Mouse (Mus musculus) embryonic facial prominence, embryonic 13.5 days (tissue): ENCODE data around the gene Gnas. TPM values are rescaled to one million over a fixed set of nuclear protein-coding genes. Genes with fewer than 3 reads are reported as not detected.
A peak's percentile ranks its signal among the peaks of the same experiment; 100 is the strongest.
"Not testable (repeated sequence)": the region's sequence is repeated elsewhere in the genome, so short reads cannot be mapped to it uniquely, and the experiment has no call there.

Experiments used
- ATAC-seq: fragments of 200-750 bp; cut with Nextera tagmentation; 2 replicates; pipeline ENCODE4 v1.8.0; 2017; ENCODE audit warnings: low read depth; ENCODE audit not compliant: insufficient number of reproducible peaks, insufficient read depth, low FRiP score, low TSS enrichment
- H3K27ac ChIP-seq: fragments of 300-500 bp; sonication (generic); 2 replicates; pipeline ENCODE4 v1.5.1; 2015; ENCODE audit warnings: moderate library complexity, mild to moderate bottlenecking, inconsistent platforms
- H3K27me3 ChIP-seq: fragments of 300-500 bp; sonication (generic); 2 replicates; pipeline ENCODE4 v1.6.1; 2015; ENCODE audit warnings: mild to moderate bottlenecking, inconsistent platforms
- H3K36me3 ChIP-seq: fragments of 300-500 bp; sonication (generic); 2 replicates; pipeline ENCODE4 v1.6.1; 2015; ENCODE audit warnings: mild to moderate bottlenecking, inconsistent platforms
- H3K4me1 ChIP-seq: fragments of 300-500 bp; sonication (generic); 2 replicates; pipeline ENCODE4 v1.6.1; 2015; ENCODE audit warnings: inconsistent platforms
- H3K4me2 ChIP-seq: fragments of 300-500 bp; sonication (generic); 2 replicates; pipeline ENCODE4 v1.6.1; 2015; ENCODE audit warnings: moderate library complexity, mild to moderate bottlenecking, inconsistent platforms
- H3K4me3 ChIP-seq: fragments of 300-500 bp; sonication (generic); 2 replicates; pipeline ENCODE4 v1.5.1; 2015; ENCODE audit warnings: mild to moderate bottlenecking, inconsistent platforms
- H3K9ac ChIP-seq: fragments of 300-500 bp; sonication (generic); 2 replicates; pipeline ENCODE4 v1.6.1; 2015; ENCODE audit warnings: mild to moderate bottlenecking, inconsistent platforms
- H3K9me3 ChIP-seq: fragments of 300-500 bp; sonication (generic); 2 replicates; pipeline ENCODE4 v1.6.1; 2016; ENCODE audit warnings: inconsistent platforms
- WGBS: fragments of 180-500 bp; shearing (Covaris S2); methylation state at CpG from one replicate; pipeline ENCODE4 v1.1.7; 2015; ENCODE audit warnings: mixed read lengths; 5-methylcytosine and 5-hydroxymethylcytosine counted together
- polyA plus RNA-seq: library from polyadenylated mRNA; unstranded; fragments of >200 nt; fragmentation: Nextera tagmentation; extraction: Ambion mirVana; gene quantifications from 2 replicates; pipeline ENCODE4 v1.2.1, GENCODE M21; 2015

The Gnas gene
- polyA plus RNA-seq, 1 experiment from 2014 or later: 1,723 TPM

DNA sequence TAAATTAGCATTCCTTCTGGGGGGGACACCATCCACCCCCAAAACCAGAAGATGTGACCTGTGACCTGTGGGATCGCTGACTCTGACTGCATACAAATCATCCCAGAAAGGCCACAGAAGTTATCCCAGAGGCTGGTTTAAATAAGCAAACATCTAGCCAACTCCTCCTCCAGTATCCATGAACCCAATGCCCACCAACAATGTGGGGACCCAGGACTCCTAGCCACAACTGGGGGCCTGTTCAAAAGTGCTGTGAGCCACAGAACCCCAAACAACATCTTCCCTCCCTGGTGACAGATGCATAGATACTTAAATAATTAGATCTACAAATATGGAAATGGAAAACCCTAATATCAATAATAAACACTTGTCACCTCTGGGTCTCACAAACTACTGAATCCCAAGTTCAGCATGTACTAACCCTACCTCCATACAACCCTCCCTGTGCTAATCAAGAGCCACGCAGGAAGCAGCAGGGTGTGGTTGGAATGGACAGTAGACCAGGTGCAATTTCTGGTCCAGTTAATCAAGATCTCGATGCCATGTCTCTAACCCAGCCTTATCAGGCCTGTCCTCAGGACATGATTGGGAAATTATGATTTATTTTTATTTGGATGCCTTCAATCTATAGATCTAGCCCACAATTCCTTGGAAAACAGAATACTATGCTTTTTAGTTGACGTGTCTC, 56.9 kb downstream of the Gnas start:
- peaks cover 41% of the 10 kb centered on the region for H3K36me3 ChIP-seq
- ATAC-seq: no peak
- no peaks in the 10 kb centered on the region for H3K27me3 ChIP-seq
- H3K4me3 ChIP-seq: no peak overlapping the region
- H3K4me2 ChIP-seq: no peak overlapping the region
- H3K27ac ChIP-seq: no peak overlapping the region
- no peaks in the 10 kb centered on the region for H3K9me3 ChIP-seq
- peaks cover 91% of the 10 kb centered on the region for H3K4me1 ChIP-seq
- H3K9ac ChIP-seq: no peak overlapping the region
- 90% methylated on average over 4 of the region's 4 CpGs for WGBS

DNA sequence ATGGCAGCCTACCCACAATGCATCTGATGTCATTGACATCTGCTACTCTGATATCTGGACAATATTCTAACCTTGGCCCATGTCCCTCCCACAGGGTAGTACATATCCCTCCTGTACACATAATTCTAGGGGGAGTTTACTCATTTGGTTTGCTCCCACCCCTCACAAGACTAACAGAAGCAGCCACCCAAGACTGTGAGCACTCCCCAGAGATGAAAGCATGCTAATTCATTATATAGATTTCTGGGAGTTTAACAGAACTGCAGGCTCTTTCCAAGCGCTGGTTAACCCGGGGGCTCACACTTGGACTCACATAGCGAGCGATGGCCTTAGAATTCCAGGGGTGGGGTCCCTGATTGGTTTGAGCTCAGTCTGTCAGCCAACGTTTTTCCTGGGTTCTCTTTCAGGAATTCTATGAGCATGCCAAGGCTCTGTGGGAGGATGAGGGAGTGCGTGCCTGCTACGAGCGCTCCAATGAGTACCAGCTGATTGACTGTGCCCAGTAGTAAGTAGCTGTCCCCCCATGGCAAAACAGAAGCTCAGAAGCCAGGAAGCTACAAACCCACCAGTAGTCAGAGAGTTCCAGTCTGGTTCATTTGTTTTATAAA, 58.8 kb downstream of the Gnas start:
- H3K27ac ChIP-seq: peak overlapping the region; percentile 88
- no peaks in the 10 kb centered on the region for H3K27me3 ChIP-seq
- ATAC-seq: no peak
- H3K4me2 ChIP-seq: peak overlapping the region; percentile 44
- no peak overlapping the region for H3K9ac ChIP-seq
- H3K4me1 ChIP-seq: peaks cover 72% of the 10 kb centered on the region
- peaks cover 54% of the 10 kb centered on the region for H3K36me3 ChIP-seq
- 45% methylated on average over 8 of the region's 8 CpGs for WGBS
- no peak overlapping the region for H3K4me3 ChIP-seq
- no peaks in the 10 kb centered on the region for H3K9me3 ChIP-seq

DNA sequence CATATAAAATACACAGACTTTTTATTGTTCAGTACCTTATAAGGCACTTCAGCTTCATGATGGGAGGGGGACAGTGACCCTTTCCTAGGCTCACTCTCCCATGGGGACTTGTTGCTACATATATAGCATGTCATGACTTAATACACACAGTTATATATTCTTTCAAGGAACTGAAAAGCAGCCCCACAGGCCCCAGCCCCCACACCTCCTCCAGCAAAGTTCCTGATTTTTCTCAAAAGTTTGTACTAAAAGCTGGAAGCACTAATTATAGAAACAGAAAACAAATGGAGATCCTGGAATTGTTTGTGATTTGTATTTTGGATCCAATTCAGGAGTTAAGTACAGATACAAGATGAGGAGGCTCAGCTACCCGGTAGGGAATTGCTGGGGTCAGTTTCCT, 59.4 kb downstream of the Gnas start:
- H3K9me3 ChIP-seq: no peaks in the 10 kb centered on the region
- no peak for ATAC-seq
- H3K27me3 ChIP-seq: no peaks in the 10 kb centered on the region
- 37% methylated on average over 1 of the region's 1 CpGs for WGBS
- peak overlapping the region; percentile 88 for H3K27ac ChIP-seq
- peak overlapping the region; percentile 44 for H3K4me2 ChIP-seq
- H3K36me3 ChIP-seq: peaks cover 54% of the 10 kb centered on the region
- H3K4me1 ChIP-seq: peaks cover 66% of the 10 kb centered on the region
- H3K4me3 ChIP-seq: peak overlapping the region; percentile 12; the same call in 1 of the 2 replicates
- no peak overlapping the region for H3K9ac ChIP-seq

DNA sequence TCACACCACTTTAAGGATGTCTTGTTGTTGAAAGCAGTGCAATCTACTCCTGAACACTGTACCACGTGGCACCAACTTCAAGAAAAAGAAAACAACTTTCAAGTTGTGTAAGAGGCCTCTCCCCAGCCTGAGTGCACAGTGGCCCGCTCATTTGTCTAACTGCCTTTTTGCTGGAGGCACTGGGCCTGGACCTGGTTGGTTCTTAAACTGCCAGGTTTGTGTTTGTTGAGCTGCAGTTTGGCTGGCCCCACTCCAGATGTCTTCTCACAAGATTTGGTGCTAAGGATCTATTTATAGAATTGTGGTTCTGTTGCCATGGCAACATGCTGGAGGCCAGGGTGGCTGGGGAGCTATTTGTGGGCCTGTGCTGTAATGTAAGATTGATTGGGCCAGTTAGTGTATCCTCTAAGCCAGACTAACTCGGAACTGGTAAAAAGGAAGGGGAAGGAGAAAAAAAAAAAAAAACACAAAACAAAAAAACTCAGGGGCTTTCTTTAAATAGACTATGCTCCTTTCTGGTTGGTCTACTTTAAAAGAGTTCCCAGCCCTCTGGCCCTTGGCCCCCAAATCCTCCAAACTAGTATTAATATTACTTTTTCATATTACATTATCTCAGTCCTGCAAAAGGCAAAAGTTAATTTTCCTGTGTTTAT, 60.0 kb downstream of the Gnas start:
- Histone ChIP-seq H3K9me3 (no peaks in the 10 kb centered on the region), H3K27ac (peak overlapping the region; percentile 88), H3K4me2 (peak overlapping the region; percentile 44), H3K4me3 (peak overlapping the region; percentile 12; the same call in 1 of the 2 replicates), H3K27me3 (no peaks in the 10 kb centered on the region), H3K4me1 (peaks cover 60% of the 10 kb centered on the region), H3K9ac (no peak overlapping the region), H3K36me3 (peaks cover 54% of the 10 kb centered on the region)
- WGBS: 7% methylated on average over 3 of the region's 3 CpGs
- ATAC-seq: peak; percentile 77

DNA sequence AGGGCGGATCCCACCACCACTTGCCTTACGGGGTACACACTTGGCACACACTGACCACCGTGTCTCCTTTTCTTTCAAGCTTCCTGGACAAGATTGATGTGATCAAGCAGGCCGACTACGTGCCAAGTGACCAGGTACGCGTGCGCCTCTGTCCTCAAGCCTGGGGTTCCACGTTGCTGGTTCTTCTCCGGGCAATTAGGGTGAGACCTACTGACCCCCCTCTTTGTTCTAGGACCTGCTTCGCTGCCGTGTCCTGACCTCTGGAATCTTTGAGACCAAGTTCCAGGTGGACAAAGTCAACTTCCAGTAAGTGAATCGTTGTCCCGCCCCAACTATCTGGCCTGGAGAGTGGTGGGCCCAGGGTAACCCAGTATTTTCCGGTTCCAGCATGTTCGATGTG, 60.9 kb downstream of the Gnas start:
- H3K4me2 ChIP-seq: peak overlapping the region; percentile 44; the same call in 1 of the 2 replicates
- no peak for ATAC-seq
- H3K27me3 ChIP-seq: no peaks in the 10 kb centered on the region
- H3K9ac ChIP-seq: no peak overlapping the region
- peaks cover 51% of the 10 kb centered on the region for H3K4me1 ChIP-seq
- H3K27ac ChIP-seq: peak overlapping the region; percentile 88; the same call in 1 of the 2 replicates
- no peaks in the 10 kb centered on the region for H3K9me3 ChIP-seq
- WGBS: 97% methylated on average over 16 of the region's 16 CpGs
- H3K36me3 ChIP-seq: peaks cover 54% of the 10 kb centered on the region
- H3K4me3 ChIP-seq: no peak overlapping the region

DNA sequence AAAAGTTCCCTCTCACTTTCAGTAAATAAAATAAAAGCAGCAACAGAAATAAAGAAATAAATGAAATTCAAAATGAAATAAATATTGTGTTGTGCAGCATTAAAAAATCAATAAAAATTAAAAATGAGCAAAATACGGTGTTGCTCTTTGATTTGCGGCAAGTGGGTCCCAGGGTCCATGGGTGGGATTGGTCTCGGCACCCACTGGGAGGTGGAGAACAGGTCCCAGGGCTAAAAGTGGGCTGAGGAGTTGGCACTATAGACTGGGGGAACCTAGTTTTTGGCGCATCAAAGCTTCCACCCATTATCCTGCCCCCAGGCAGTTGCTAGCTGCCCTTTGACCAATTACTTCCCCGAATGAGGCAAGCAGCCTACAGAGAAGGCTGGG, 62.5 kb downstream of the Gnas start, which contains the start of gene Gm20721:
Gm20721 (minus strand) TSS at position 101 of the 387 bp plus-strand sequence.
- Histone ChIP-seq H3K36me3 (peaks cover 49% of the 10 kb centered on the region), H3K4me2 (no peak within 1 kb of the TSS), H3K27ac (no peak within 1 kb of the TSS), H3K9ac (no peak within 1 kb of the TSS), H3K4me1 (peaks cover 37% of the 10 kb centered on the region), H3K4me3 (no peak within 1 kb of the TSS), H3K9me3 (no peaks in the 10 kb centered on the region), H3K27me3 (no peaks in the 10 kb centered on the region)
- 91% methylated on average over 5 of the region's 5 CpGs for WGBS
- no peak for ATAC-seq

DNA sequence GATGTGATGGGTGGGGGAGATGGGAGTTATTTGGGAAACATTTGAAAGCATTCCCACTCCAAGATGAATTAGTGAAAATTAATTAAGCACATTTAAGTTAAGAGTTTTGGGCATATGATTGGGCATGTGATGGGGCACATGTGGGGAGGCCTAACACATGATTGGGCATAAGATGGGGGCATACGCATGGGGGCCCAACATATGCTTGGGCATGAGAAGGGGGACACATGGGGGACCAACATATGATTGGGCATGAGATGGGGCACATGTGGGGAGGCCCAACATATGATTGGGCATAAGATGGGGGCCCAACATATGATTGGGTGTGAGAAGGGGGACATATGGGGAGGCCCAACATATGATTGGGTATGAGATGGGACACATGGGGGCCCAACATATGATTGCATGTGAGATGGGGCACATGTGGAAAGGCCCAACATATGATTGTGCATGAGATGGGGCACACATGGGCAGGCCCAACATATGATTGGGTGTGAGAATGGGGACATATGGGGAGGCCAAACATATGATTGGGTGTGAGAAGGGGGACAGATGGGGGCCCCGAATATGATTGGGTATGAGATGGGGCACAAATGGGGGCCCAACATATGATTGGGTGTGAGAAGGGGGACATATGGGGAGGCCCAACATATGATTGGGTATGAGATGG, 63.0 kb downstream of the Gnas start:
- H3K9ac ChIP-seq, H3K27me3 ChIP-seq, ATAC-seq, H3K27ac ChIP-seq, H3K4me3 ChIP-seq, H3K4me2 ChIP-seq, H3K9me3 ChIP-seq: not testable (repeated sequence)
- Histone ChIP-seq H3K4me1 (peaks cover 32% of the 10 kb centered on the region), H3K36me3 (peaks cover 46% of the 10 kb centered on the region)
- 93% methylated on average over 2 of the region's 2 CpGs for WGBS

DNA sequence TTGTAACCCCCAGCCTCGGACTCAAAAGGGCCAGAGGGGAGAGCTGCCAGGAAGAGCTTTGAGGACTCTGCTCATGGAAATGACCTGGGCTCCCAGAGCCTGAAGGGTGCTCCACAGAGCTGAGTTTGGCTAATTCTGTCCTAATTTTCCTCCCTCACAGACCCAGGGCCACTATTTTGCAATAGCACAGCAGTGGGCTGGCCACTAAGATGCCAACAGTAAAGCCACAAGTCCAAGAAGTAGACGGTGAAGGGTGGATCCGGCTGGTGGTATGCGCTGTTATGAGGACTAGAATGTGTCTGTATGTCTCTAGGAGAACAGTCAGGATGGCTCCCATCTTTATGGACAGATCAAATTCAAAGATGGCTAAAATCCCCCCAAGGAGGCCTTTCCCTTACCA, 74.4 kb downstream of the Gnas start:
- H3K27ac ChIP-seq: no peak overlapping the region
- H3K4me1 ChIP-seq: no peaks in the 10 kb centered on the region
- WGBS: 93% methylated on average over 4 of the region's 4 CpGs

DNA sequence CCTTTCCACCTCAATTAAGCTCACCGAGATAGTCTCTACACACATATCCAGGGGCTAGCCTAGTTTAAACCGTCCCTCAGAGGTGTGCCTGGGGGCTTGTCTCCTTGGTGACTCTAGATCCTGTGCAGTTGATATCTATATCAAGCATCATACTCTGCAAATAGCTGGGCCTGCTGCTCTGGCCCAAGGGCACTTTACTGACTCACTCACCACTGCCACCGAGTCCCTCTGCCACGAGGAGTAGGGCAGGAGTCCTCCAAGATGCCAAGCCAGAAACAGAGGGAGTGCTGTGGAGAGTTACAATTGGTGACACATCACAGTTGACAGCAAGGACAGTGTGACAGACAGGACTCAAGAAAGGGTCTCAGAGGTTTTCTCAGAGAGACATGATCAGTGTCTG, 75.5 kb downstream of the Gnas start:
- no peak overlapping the region for H3K27ac ChIP-seq
- H3K4me2 ChIP-seq: no peak overlapping the region
- no peak for ATAC-seq
- H3K9me3 ChIP-seq: no peaks in the 10 kb centered on the region
- WGBS: 70% methylated on average over 4 of the region's 4 CpGs
- no peaks in the 10 kb centered on the region for H3K27me3 ChIP-seq
- no peak overlapping the region for H3K9ac ChIP-seq
- no peaks in the 10 kb centered on the region for H3K36me3 ChIP-seq
- no peak overlapping the region for H3K4me3 ChIP-seq
- no peaks in the 10 kb centered on the region for H3K4me1 ChIP-seq

More for the DNA sequence above, 74.4 kb downstream of the Gnas start:
- Histone ChIP-seq H3K36me3 (no peaks in the 10 kb centered on the region), H3K27me3 (no peaks in the 10 kb centered on the region), H3K9me3 (no peaks in the 10 kb centered on the region), H3K4me3 (no peak overlapping the region), H3K4me2 (no peak overlapping the region), H3K9ac (no peak overlapping the region)
- ATAC-seq: no peak

DNA sequence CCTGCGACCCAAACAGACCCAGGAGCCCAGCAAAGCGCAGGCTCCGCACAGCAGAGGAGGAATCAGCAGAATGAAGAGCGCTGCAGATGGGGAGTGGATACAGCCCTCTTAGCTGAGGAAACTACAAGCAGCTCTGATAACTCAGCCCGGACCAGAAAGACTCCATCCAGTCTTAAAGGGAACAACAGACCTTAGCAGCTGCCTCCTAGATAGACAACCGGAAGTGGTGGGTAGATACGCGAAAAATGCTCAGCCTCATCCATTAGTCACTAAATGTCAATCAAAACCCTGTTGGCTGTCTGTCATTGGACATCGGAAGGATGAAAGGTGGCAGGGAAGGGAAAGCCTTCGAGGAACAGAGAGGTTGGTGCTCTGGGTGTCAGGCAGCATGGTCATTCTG, 82.5 kb downstream of the Gnas start:
- Histone ChIP-seq H3K4me3 (no peak overlapping the region), H3K9ac (no peak overlapping the region), H3K4me2 (no peak overlapping the region), H3K4me1 (no peaks in the 10 kb centered on the region), H3K36me3 (no peaks in the 10 kb centered on the region), H3K27ac (no peak overlapping the region), H3K9me3 (no peaks in the 10 kb centered on the region), H3K27me3 (no peaks in the 10 kb centered on the region)
- 86% methylated on average over 10 of the region's 10 CpGs for WGBS
- no peak for ATAC-seq

DNA sequence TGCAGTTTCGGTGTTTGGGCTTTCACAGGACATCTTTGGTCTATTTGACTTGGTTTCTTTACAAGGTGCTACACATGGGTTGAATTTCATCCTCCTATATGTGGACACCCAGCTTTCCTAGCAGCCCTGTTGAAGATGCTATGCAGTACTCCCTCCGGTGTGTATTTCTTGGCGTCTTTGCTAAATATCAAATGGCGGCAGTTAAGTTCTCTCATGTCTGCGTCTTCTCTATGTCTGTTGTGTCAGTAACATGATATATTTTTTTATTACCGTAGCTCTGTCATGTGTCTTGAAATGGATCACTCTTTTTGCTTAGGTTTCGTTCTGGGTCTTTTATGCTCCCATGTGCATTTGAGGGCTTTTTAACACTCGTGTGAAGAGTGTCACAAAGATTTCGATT, 96.9 kb downstream of the Gnas start:
- no peaks in the 10 kb centered on the region; the same call in 1 of the 2 replicates for H3K9me3 ChIP-seq
- 76% methylated on average over 9 of the region's 9 CpGs for WGBS
- no peak for ATAC-seq

More for the DNA sequence above, 96.9 kb downstream of the Gnas start:
- H3K9ac ChIP-seq: no peak overlapping the region
- H3K4me2 ChIP-seq: no peak overlapping the region
- H3K27ac ChIP-seq: no peak overlapping the region
- no peak overlapping the region for H3K4me3 ChIP-seq
- no peaks in the 10 kb centered on the region for H3K27me3 ChIP-seq
- no peaks in the 10 kb centered on the region for H3K36me3 ChIP-seq
- H3K4me1 ChIP-seq: no peaks in the 10 kb centered on the region
